Mouse (Mus musculus) megakaryocyte, embryonic 14.5 days (primary cell): ENCODE data around the gene Gm11172. TPM values are rescaled to one million over a fixed set of nuclear protein-coding genes. Genes with fewer than 3 reads are reported as not detected.

Experiments used
- H3K27me3 ChIP-seq: replicated peaks from 2 replicates; pipeline ENCODE3; 2012; ENCODE audit warnings: inconsistent platforms
- H3K36me3 ChIP-seq: replicated peaks from 2 replicates; pipeline ENCODE3; 2012; ENCODE audit warnings: low read length, inconsistent platforms, mixed read lengths
- H3K4me1 ChIP-seq: 2 replicates; pipeline ENCODE4 v1.6.1; 2012; ENCODE audit warnings: inconsistent platforms
- H3K4me3 ChIP-seq: replicated peaks from 2 replicates; pipeline ENCODE3; 2012; ENCODE audit warnings: moderate library complexity, mild to moderate bottlenecking, inconsistent platforms
- H3K9me3 ChIP-seq: 2 replicates; pipeline ENCODE4 v1.6.1; 2012; ENCODE audit warnings: inconsistent platforms
- FLI1 ChIP-seq: IDR thresholded peaks from 2 replicates; pipeline ENCODE4 v1.6.1; 2012; ENCODE audit warnings: low read length, inconsistent platforms, mixed read lengths
- GATA1 ChIP-seq: IDR thresholded peaks from 3 replicates; pipeline ENCODE4 v1.6.1; 2012; ENCODE audit warnings: mixed read lengths, low read length, inconsistent platforms, borderline replicate concordance
- polyA plus RNA-seq: library from polyadenylated mRNA; stranded (reverse); fragments of >175 nt; gene quantifications from 2 replicates; pipeline ENCODE4 v1.2.3, GENCODE M21; 2012; ENCODE audit warnings: low replicate concordance; ENCODE audit not compliant: insufficient read depth

Gm11172 gene
- polyA plus RNA-seq, 1 experiment = not detected

DNA sequence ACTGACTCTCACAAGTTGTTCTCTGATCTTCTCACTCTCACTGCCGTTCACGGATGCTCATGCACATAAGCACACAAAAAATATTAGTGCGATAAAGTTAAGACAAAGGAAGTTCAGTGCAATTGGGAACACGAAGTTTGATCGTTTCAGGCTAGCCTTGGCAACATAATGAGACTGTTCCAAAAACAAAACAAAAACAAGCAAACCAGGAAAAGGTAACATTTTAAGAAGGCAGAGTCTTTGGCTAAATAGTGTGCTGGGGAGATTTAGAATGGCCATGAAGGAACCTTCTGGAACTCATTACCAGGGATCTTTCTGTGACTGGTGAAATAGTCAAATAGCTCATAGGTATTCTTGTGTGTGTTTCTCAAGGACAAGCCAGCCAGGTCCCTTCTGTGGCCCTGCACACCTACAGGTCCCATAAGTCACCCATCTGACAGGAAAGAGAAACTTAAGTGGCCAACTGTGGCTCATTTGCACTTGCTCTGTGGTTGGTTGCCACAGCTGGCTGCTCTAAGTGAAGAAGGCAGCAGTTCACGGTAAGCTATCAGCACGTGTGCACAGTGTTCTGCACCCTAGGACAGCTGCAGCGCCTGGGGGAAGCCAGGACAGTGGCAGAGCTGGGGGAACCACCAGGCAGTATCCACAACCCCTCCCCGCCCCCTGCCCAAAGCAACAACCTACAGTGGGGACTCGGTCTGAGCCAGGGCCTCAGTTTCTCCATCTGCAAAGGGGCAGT, 6.8 kb upstream of the Gm11172 start, which contains the start of gene Prm1:
Prm1 (minus strand) TSS at position 51 of the 739 bp plus-strand sequence.
- H3K36me3 ChIP-seq = no peaks in the 10 kb centered on the region
- H3K9me3 ChIP-seq = no peaks in the 10 kb centered on the region
- H3K4me1 ChIP-seq = peaks cover 12% of the 10 kb centered on the region
- TF ChIP-seq FLI1 (no peak), GATA1 (no peak)
- H3K27me3 ChIP-seq = peaks cover 75% of the 10 kb centered on the region
- no peak within 1 kb of the TSS for H3K4me3 ChIP-seq

DNA sequence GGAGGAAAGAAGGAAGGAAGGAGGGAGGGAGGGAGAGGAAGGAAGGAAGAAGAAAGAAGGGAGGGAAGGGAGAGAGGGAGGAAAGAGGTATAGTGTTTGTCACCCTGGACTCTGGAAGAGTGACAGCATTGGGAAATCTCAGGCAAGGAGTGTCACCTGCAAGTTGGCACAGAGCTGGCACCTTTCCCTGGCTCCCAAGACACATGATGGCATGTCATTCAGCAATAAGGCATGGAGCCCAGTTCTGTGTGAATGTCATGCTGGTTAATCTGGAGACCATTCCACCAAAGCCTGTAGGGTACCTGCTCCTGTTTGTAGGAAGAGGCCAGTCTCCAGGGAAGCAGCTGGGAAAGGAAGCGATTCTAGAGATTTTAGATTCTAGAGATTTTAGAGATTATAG, 2.3 kb upstream of the Gm11172 start:
- no peaks in the 10 kb centered on the region for H3K36me3 ChIP-seq
- H3K4me1 ChIP-seq = peaks cover 30% of the 10 kb centered on the region
- H3K27me3 ChIP-seq = peaks cover 96% of the 10 kb centered on the region
- no peak overlapping the region for H3K4me3 ChIP-seq
- H3K9me3 ChIP-seq = no peaks in the 10 kb centered on the region
- TF ChIP-seq GATA1 = no peak
- TF ChIP-seq FLI1 = no peak

DNA sequence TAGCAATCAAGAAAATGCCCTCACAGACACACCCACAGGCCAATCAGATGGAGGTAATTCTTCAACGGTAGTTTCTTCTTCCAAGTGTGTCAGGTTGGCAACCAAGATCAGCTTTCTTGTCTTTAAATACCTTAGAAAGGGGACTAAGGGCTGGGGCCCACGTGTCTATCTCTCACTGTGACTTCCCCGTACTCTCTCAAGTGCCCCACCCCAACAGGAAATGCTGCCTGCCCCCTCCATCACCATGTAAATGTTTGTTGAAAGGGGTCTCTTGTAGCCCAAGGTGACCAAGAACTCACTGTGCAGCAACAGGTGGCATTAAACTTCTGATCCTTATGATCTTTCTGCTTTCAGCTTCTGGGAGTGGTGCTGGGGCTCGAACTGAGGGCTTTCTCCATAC, 1.0 kb downstream of the Gm11172 start:
- TF ChIP-seq FLI1 = no peak
- Histone ChIP-seq H3K4me1 (peaks cover 29% of the 10 kb centered on the region), H3K4me3 (no peak overlapping the region), H3K27me3 (peaks cover 91% of the 10 kb centered on the region), H3K36me3 (no peaks in the 10 kb centered on the region), H3K9me3 (no peaks in the 10 kb centered on the region)

DNA sequence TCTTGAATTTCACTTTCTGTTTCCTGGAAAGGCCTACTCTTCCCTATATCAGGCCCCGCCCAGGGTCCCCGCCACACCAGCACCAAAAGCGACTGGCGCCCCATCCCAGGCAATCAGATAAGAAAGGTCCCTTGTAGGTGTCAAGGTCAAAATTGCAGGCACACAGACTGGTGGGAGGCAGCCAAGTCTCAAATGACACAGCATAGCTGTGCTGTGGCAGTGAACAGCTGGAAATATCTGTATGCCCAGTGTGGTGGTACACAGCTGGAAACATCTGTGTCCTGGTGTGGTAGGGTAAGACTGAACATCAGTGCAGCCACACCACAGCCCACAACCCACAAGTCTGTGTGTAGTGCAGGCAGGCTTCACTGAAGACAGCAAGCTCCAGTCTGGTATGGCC, 2.1 kb downstream of the Gm11172 start:
- Histone ChIP-seq H3K9me3 (no peaks in the 10 kb centered on the region), H3K4me1 (peaks cover 36% of the 10 kb centered on the region), H3K27me3 (peaks cover 91% of the 10 kb centered on the region), H3K4me3 (peak overlapping the region; percentile 29), H3K36me3 (no peaks in the 10 kb centered on the region)
- TF ChIP-seq FLI1 = no peak
- peak; percentile 71; the same call in 1 of the 3 replicates for TF ChIP-seq GATA1

DNA sequence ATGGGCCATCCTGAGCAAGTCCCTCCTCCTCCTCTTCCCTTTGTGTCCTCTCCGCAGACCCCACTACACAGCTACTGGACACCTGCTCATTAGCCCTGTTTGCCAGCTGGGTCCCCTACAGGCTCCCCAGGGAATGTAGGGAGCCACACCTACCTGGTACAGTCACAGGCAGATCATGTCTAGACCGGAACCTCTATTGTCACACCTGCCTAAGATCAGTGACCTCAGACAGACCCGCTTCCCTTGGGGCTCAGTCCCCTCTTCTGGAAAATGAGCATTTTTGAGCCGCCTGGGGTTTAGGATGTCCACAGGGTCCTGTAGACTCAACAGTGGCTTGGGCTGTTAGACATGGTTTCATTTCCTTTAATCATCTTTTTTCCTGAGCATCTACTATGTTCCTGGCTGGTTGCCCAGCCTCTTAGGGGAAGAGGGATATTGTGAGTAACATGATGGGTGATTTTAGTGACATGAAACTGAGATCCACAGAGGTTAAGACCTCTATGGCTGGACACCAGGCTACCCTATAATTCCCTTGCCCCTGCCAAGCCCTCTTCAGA, 5.9 kb downstream of the Gm11172 start:
- Histone ChIP-seq H3K9me3 (peaks cover 4% of the 10 kb centered on the region; the same call in 1 of the 2 replicates), H3K4me1 (peaks cover 30% of the 10 kb centered on the region), H3K36me3 (no peaks in the 10 kb centered on the region), H3K4me3 (no peak overlapping the region), H3K27me3 (peaks cover 85% of the 10 kb centered on the region)
- no peak for TF ChIP-seq GATA1

DNA sequence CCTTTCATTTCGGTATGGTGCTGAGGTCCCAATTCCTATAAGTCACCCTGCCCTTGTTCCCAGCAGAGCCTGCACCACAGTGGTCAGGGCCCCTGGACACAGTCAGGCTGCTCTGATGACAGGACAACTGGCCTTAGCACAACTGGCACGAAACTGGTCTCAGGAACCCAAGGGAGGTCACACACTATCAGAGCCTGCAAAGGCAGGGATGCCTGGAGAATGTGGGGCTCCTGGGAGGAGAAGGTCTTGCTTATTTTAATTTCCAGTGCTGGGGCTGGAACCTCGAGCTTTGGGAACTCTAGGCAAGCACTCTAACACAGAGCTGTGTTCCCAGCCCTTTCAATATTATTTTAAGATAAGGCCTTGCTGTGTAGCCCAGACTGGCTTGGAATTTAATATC, 7.3 kb downstream of the Gm11172 start:
- peaks cover 82% of the 10 kb centered on the region for H3K27me3 ChIP-seq
- H3K4me3 ChIP-seq = no peak overlapping the region
- H3K36me3 ChIP-seq = no peaks in the 10 kb centered on the region
- peaks cover 17% of the 10 kb centered on the region for H3K4me1 ChIP-seq
- peaks cover 4% of the 10 kb centered on the region; the same call in 1 of the 2 replicates for H3K9me3 ChIP-seq
- TF ChIP-seq GATA1 (no peak), FLI1 (no peak)

DNA sequence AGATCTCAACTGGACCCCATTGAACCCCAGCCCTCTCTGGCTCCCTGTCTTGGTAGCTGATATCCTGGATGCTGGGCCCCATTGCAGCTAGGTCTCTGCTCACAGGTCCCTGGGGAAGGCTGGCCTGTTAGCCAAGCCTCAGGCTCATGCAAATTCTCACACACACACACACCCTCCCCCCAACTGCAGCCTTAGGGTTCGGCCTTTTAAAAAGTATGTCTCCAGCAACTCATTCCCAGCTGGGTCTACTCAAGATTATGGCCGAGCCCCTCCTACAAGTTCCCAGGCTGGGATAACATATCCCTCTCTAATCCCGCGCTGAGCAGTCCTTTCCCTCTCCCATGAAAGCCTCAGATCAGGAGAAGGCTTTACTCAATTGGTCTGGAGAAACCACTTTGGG, 8.7 kb downstream of the Gm11172 start:
- TF ChIP-seq FLI1 = no peak
- TF ChIP-seq GATA1 = no peak
- Histone ChIP-seq H3K4me1 (peaks cover 10% of the 10 kb centered on the region), H3K27me3 (peaks cover 84% of the 10 kb centered on the region)

DNA sequence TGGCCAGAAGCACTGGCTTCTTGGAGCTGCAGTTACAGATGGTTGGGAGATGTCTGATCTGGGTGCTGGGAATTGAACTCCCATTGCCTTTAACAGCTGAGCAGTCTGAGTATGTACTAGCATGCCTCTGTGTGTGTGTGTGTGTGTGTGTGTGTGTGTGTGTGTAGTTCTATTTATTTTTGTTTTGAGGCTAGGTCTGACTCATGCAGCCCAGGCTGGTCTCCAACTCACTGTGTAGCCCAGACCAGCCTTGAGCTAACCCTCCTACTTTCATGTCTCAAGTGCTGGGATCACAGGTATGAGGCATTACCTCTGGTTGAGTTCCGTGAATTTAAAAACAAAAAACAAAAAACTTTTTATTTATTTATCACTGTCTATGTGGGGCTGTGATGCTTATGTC, 11.8 kb downstream of the Gm11172 start:
- Histone ChIP-seq H3K36me3 (no peaks in the 10 kb centered on the region), H3K4me3 (no peak overlapping the region), H3K9me3 (peaks cover 4% of the 10 kb centered on the region; the same call in 1 of the 2 replicates), H3K4me1 (peaks cover 12% of the 10 kb centered on the region), H3K27me3 (peaks cover 78% of the 10 kb centered on the region)
- TF ChIP-seq FLI1 = no peak
- no peak for TF ChIP-seq GATA1

More for the DNA sequence above, 8.7 kb downstream of the Gm11172 start:
- Histone ChIP-seq H3K4me3 (no peak overlapping the region), H3K9me3 (peaks cover 4% of the 10 kb centered on the region; the same call in 1 of the 2 replicates), H3K36me3 (no peaks in the 10 kb centered on the region)

DNA sequence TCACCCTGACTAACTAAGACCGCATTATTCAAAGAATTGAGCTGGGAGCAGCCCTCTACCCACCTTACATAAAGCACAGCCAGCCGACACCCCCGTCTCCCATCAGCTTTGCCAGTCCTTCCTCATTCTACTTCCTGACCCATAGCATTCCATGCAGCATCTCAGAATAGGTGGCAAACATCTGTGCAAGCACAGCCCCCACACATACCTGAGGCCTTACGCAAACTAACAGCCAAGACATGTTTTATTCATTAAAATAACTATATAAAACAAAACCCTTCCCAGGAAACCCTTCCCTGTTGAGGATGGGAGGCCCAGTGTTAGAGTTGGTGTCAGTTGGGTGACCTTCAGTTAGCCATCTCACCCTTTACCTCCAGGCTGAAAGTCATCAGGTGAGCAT, 13.1 kb downstream of the Gm11172 start:
- Histone ChIP-seq H3K9me3 (peaks cover 9% of the 10 kb centered on the region; the same call in 1 of the 2 replicates), H3K27me3 (peaks cover 76% of the 10 kb centered on the region), H3K4me3 (no peak overlapping the region), H3K4me1 (peaks cover 9% of the 10 kb centered on the region), H3K36me3 (no peaks in the 10 kb centered on the region)
- no peak for TF ChIP-seq FLI1
- TF ChIP-seq GATA1 = no peak

DNA sequence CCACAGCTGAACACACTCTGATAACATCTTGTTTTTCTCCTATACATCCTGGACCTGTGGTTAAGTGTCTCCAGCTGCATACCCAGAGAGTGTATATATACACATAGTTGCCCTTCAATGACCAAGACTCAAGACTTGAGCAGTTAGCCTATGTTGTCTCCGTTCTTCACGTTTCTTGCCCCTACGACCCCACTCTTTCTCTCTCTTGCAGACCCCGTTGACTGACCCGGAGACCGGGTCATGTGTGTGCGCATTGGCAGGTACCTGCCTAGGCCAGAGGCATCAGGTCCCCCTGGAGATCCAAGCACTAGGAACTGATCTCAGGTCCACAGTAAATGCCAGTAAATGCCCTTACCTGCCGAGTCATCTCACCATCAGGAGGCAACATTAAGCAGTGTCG, 14.6 kb downstream of the Gm11172 start:
- Histone ChIP-seq H3K27me3 (peaks cover 71% of the 10 kb centered on the region), H3K4me3 (no peak overlapping the region)

More for the DNA sequence above, 14.6 kb downstream of the Gm11172 start:
- no peaks in the 10 kb centered on the region for H3K36me3 ChIP-seq
- H3K4me1 ChIP-seq = peaks cover 9% of the 10 kb centered on the region
- no peak for TF ChIP-seq FLI1
- no peak for TF ChIP-seq GATA1
- H3K9me3 ChIP-seq = peaks cover 14% of the 10 kb centered on the region
